ENCODE assay signal across 17 mouse cellular contexts in the genomic region with DNA sequence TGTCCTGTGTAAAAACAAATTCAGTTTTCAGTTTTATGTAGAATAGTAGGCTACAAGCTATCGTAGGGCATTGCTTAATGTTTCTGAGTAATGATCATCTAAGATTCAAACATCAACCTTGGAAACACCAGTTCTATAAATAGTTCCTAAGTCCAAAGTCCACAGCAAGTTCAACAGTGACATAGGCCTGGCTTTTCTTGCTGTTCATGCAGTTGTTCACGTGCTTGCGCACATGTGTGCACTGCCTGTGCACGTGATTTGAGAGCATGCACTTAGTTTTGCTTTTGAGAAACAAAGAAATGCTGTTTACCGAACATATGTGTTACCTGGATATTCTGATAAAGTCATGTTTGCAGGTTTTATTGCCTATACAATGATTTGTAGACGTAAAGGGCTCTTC. TPM values are rescaled to one million over a fixed set of nuclear protein-coding genes. Genes with fewer than 3 reads are reported as not detected.
DNase-seq lines count a peak whose midpoint lies in the region; ATAC-seq and TF ChIP-seq lines count a peak whose summit lies in the region.
"Had no signal": no experiment of that assay in that cellular context is flagged by ENCODE, and none has a peak within 500 bp of the region (broad histone marks: within the 10 kb centered on the region; RNA-seq: fewer than 3 reads in every experiment).

No protein-coding gene starts in this region.

- H3K4me2 ChIP-seq in liver, embryonic 14.5 days (ENCODE audit: low read depth) = no peak overlapping the region
- H3K4me2 ChIP-seq in stomach, postnatal 0 days (replicated peaks; ENCODE audit: low read depth) = no peak overlapping the region
- H3K4me2 ChIP-seq: heart, embryonic 11.5 days; limb, embryonic 13.5 days; lung, embryonic 15.5 days; midbrain, embryonic 12.5 days; neural tube, embryonic 13.5 days had no signal

- H3K9ac ChIP-seq in liver, embryonic 14.5 days (replicated peaks) = no peak overlapping the region
- no peak overlapping the region for H3K9ac ChIP-seq in stomach, postnatal 0 days (ENCODE audit: low read length)
- H3K9ac ChIP-seq: limb, embryonic 13.5 days; lung, embryonic 15.5 days; midbrain, embryonic 12.5 days; neural tube, embryonic 13.5 days had no signal

- peak; percentile 15; the same call in 1 of the 2 replicates for ATAC-seq in liver, embryonic 14.5 days (ENCODE audit: insufficient read depth)
- ATAC-seq in stomach, postnatal 0 days (ENCODE audit: low FRiP score, low TSS enrichment) = peak; percentile 96
- no peak for ATAC-seq in megakaryocyte progenitor cell, adult 5-6 weeks (replicated peaks; ENCODE audit: poor library complexity)

- H3K36me3 ChIP-seq in liver, embryonic 14.5 days (replicated peaks; ENCODE audit: control insufficient read depth, insufficient read depth, low read depth) = no peaks in the 10 kb centered on the region
- no peaks in the 10 kb centered on the region for H3K36me3 ChIP-seq in stomach, postnatal 0 days (ENCODE audit: control insufficient read depth, insufficient read depth, low read length)
- H3K36me3 ChIP-seq in limb, embryonic 10.5 days = no peaks in the 10 kb centered on the region
- H3K36me3 ChIP-seq: embryonic facial prominence, embryonic 10.5 days; limb, embryonic 13.5 days; lung, embryonic 15.5 days; midbrain, embryonic 12.5 days; neural tube, embryonic 13.5 days had no signal

- TF ChIP-seq EP300 in liver, embryonic 14.5 days (IDR thresholded peaks at IDR 0.05; ENCODE audit: low read depth) = no peak
- no peak for TF ChIP-seq EP300 in stomach, postnatal 0 days (optimal IDR thresholded peaks at IDR 0.05)

- 48% methylated on average over 6 of the region's 6 CpGs for WGBS in liver, embryonic 14.5 days (ENCODE audit: insufficient replicate concordance)
- WGBS in large intestine, adult 2 months = 31% methylated on average over 6 of the region's 6 CpGs
- WGBS in stomach, postnatal 0 days = 61% methylated on average over 6 of the region's 6 CpGs
- WGBS in limb, embryonic 10.5 days = 92% methylated on average over 6 of the region's 6 CpGs

- H3K27ac ChIP-seq in liver, embryonic 14.5 days = no peak overlapping the region
- H3K27ac ChIP-seq in stomach, postnatal 0 days (replicated peaks) = peak overlapping the region; percentile 35; the same call in 1 of the 2 replicates
- H3K27ac ChIP-seq in limb, embryonic 10.5 days = no peak overlapping the region
- H3K27ac ChIP-seq: embryonic facial prominence, embryonic 10.5 days; limb, embryonic 13.5 days; lung, embryonic 15.5 days; midbrain, embryonic 12.5 days; neural tube, embryonic 13.5 days had no signal

- TF ChIP-seq CTCF in liver, embryonic 14.5 days (IDR thresholded peaks at IDR 0.05; ENCODE audit: low read depth) = no peak
- TF ChIP-seq CTCF in stomach, postnatal 0 days (IDR thresholded peaks at IDR 0.05; ENCODE audit: low read depth) = no peak

- no peak for DNase-seq in liver, embryonic 14.5 days (ENCODE audit: low read depth in 3 of 3, low spot score in 3 of 3)
- no peak for DNase-seq in liver
- DNase-seq in kidney, adult 8-10 months = peak; percentile 61 to 82
- peak; percentile 80 for DNase-seq in large intestine, adult 2 months (ENCODE audit: low read depth, low spot score)
- peak; percentile 85 for DNase-seq in stomach, postnatal 0 days (ENCODE audit: low spot score)
- DNase-seq in limb, embryonic 10.5 days (ENCODE audit: low spot score) = no peak
- DNase-seq in natural killer cell, adult 2 months (ENCODE audit: low spot score in 2 of 2) = no peak
- DNase-seq: B cell, adult 2 months; cerebellum, adult 9-10 months; heart, postnatal 10 days had no signal

- no peaks in the 10 kb centered on the region for H3K9me3 ChIP-seq in liver, embryonic 14.5 days (ENCODE audit: control insufficient read depth, low read length)
- no peaks in the 10 kb centered on the region for H3K9me3 ChIP-seq in stomach, postnatal 0 days (ENCODE audit: control insufficient read depth, low read length)
- H3K9me3 ChIP-seq in limb, embryonic 10.5 days (replicated peaks) = no peaks in the 10 kb centered on the region
- H3K9me3 ChIP-seq: embryonic facial prominence, embryonic 10.5 days; limb, embryonic 13.5 days; lung, embryonic 15.5 days; midbrain, embryonic 12.5 days; neural tube, embryonic 13.5 days had no signal

- H3K4me1 ChIP-seq in liver, embryonic 14.5 days (replicated peaks; ENCODE audit: control insufficient read depth in 2 of 2, insufficient read depth in 2 of 2, low read length in 1 of 2) = 0 out of 4 replicates have a peak, but pooled peaks cover 0 to 2% of the 10 kb centered on the region in 2 experiments
- no peaks in the 10 kb centered on the region for H3K4me1 ChIP-seq in stomach, postnatal 0 days (replicated peaks; ENCODE audit: control insufficient read depth, insufficient read depth)
- H3K4me1 ChIP-seq in limb, embryonic 10.5 days = peaks cover 6% of the 10 kb centered on the region
- H3K4me1 ChIP-seq: neural tube, embryonic 13.5 days had no signal

- no peak overlapping the region for H3K4me3 ChIP-seq in liver, embryonic 14.5 days (ENCODE audit: insufficient read depth in 1 of 2, low read depth in 2 of 2, low read length in 2 of 2)
- H3K4me3 ChIP-seq in stomach, postnatal 0 days (ENCODE audit: low read depth, low read length) = no peak overlapping the region
- H3K4me3 ChIP-seq in limb, embryonic 10.5 days = no peak overlapping the region
- H3K4me3 ChIP-seq: embryonic facial prominence, embryonic 10.5 days; limb, embryonic 13.5 days; lung, embryonic 15.5 days; midbrain, embryonic 12.5 days; neural tube, embryonic 13.5 days had no signal

- H3K27me3 ChIP-seq in liver, embryonic 14.5 days (ENCODE audit: control insufficient read depth, insufficient read depth, low read length) = no peaks in the 10 kb centered on the region
- H3K27me3 ChIP-seq in stomach, postnatal 0 days (ENCODE audit: control insufficient read depth, insufficient read depth, low read length) = no peaks in the 10 kb centered on the region
- no peaks in the 10 kb centered on the region for H3K27me3 ChIP-seq in limb, embryonic 10.5 days (ENCODE audit: low read depth, poor library complexity, severe bottlenecking)
- H3K27me3 ChIP-seq: limb, embryonic 13.5 days; lung, embryonic 15.5 days; midbrain, embryonic 12.5 days; neural tube, embryonic 13.5 days had no signal

RNA-seq across cellular contexts. Expression of a gene that starts 11.3 kb away (rescaled TPM):
- 0.01 and 0.02 TPM in 2 replicates for polyA plus RNA-seq in liver, embryonic 14.5 days (2012; rRNA removed)
- 0.06 and 0.08 TPM in 2 replicates for polyA plus RNA-seq in liver, embryonic 14.5 days (2014; fragmentation: Nextera tagmentation; extraction: Ambion mirVana)
- polyA plus RNA-seq in large intestine, adult 2 months (2012; rRNA removed) = 0.69 and 3.1 TPM in 2 replicates
- polyA plus RNA-seq in stomach, postnatal 0 days (2015; fragmentation: Nextera tagmentation; extraction: Ambion mirVana) = 2.1 and 2.7 TPM in 2 replicates
- total RNA-seq in megakaryocyte progenitor cell, adult 5-6 weeks (2015) = 0.59 and 0.61 TPM in 2 replicates
- 0.29 and 0.95 TPM in 2 replicates for total RNA-seq in megakaryocyte progenitor cell, adult 5-6 weeks (2017)
- 0.05 and 0.30 TPM in 2 replicates for polyA plus RNA-seq in limb, embryonic 10.5 days (2016; fragmentation: Nextera tagmentation; extraction: Ambion mirVana)

Comparison
In these comparisons a context has a peak if more than half of its experiments do, and no peak if none do; other contexts are left out.
1. DNase-seq: peak in kidney, adult 8-10 months (2 of 2), large intestine, adult 2 months (single experiment) and stomach, postnatal 0 days (single experiment); none in liver, embryonic 14.5 days (0 of 3), liver (single experiment), limb, embryonic 10.5 days (single experiment) and natural killer cell, adult 2 months (0 of 2).